In the genomic region with DNA sequence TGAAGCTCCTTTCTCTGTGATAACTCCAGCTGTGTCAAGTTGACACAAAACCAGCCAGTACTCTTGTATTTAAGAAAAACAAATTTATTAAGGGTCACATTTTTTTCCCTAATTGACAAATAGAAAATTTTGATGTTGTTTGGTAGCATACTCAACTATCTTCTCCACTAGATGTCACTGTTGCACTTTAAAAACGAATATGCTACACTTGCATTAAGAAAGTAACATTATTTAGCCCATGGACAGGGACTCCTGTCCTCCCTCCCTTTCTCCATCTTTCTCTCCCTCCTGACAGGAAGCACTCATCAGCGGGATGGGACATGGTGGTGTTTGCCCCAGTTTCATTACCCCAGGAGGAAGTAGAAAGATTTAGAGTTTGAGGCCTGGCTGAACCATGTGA, we compare ENCODE assay signal across 8 mouse cellular contexts. TPM values are rescaled to one million over a fixed set of nuclear protein-coding genes. Genes with fewer than 3 reads are reported as not detected.
DNase-seq lines count a peak whose midpoint lies in the region; ATAC-seq and TF ChIP-seq lines count a peak whose summit lies in the region.
"Not testable (repeated sequence)": the region's sequence is repeated elsewhere in the genome, so short reads cannot be mapped to it uniquely, and the experiment has no call there.

No protein-coding gene starts in this region.

- not testable (repeated sequence) for H3K79me2 ChIP-seq in CH12.LX (replicated peaks; ENCODE audit: control insufficient read depth, extremely low read depth, insufficient read depth, poor library complexity, severe bottlenecking)

- not testable (repeated sequence) for H3K27me3 ChIP-seq in CH12.LX (replicated peaks); limb, embryonic 14.5 days (ENCODE audit: control insufficient read depth, insufficient read depth, low read length); midbrain, embryonic 11.5 days (ENCODE audit: control insufficient read depth, insufficient read depth, low read length)

- H3K27ac ChIP-seq in CH12.LX (ENCODE audit: insufficient read depth, low read depth); gastrocnemius, adult 2 months; limb, embryonic 14.5 days (replicated peaks; ENCODE audit: low read depth, low read length); midbrain, embryonic 11.5 days (ENCODE audit: low read depth, low read length): not testable (repeated sequence)

- TF ChIP-seq EP300 in CH12.LX (IDR thresholded peaks at IDR 0.05; ENCODE audit: low read length): not testable (repeated sequence)

- H3K9ac ChIP-seq in CH12.LX (ENCODE audit: insufficient read depth, low read depth); limb, embryonic 14.5 days (ENCODE audit: low read depth, low read length, severe bottlenecking); midbrain, embryonic 11.5 days (ENCODE audit: low read length): not testable (repeated sequence)

- not testable (repeated sequence) for H3K4me2 ChIP-seq in CH12.LX (ENCODE audit: insufficient read depth, low read depth, poor library complexity, severe bottlenecking); limb, embryonic 14.5 days (replicated peaks; ENCODE audit: low read depth, low read length, severe bottlenecking); midbrain, embryonic 11.5 days

- dilution Hi-C loops in CH12.LX (cut with MboI; ENCODE audit: extremely low pct_ligation_motif_present, extremely low pct_unique_long_range_greater_than_20kb, low sequenced_read_pairs): not testable (repeated sequence)

- in situ Hi-C loops in CH12.LX (cut with MboI; ENCODE audit: low pct_ligation_motif_present, low pct_unique_long_range_greater_than_20kb, low sequenced_read_pairs): loop anchor here (25.0 kb wide), 2 partner anchors 176 to 401 kb away; a partner anchor contains a TSS

- H3K9me3 ChIP-seq in CH12.LX (replicated peaks; ENCODE audit: low read length); limb, embryonic 14.5 days (ENCODE audit: control insufficient read depth, low read length); midbrain, embryonic 11.5 days (ENCODE audit: control insufficient read depth, low read length): not testable (repeated sequence)

- not testable (repeated sequence) for H3K4me1 ChIP-seq in CH12.LX (ENCODE audit: control insufficient read depth in 1 of 2, insufficient read depth in 2 of 2); limb, embryonic 14.5 days (ENCODE audit: control insufficient read depth, insufficient read depth, low read length); midbrain, embryonic 11.5 days (ENCODE audit: control insufficient read depth, insufficient read depth, low read length)

- intact Hi-C loops in gastrocnemius, adult 2 months (cut with DNase I): loop anchor here (2.0 kb wide), 1 partner anchor 164 kb away; no protein-coding TSS in a partner anchor

- peak in 1 of 2 experiments; percentile 68; a peak in 3 of 4 replicates for TF ChIP-seq CTCF in CH12.LX (conservative IDR thresholded peaks at IDR 0.05 in 1 of 2, IDR thresholded peaks at IDR 0.05 in 1 of 2; ENCODE audit: low read depth in 2 of 2, low read length in 2 of 2)
- peak; percentile 69 for TF ChIP-seq CTCF in gastrocnemius, adult 2 months (IDR thresholded peaks at IDR 0.05)

- ATAC-seq in inflammation-experienced regulatory T-cells, adult 6 months: peak; percentile 61
- not testable (repeated sequence) for ATAC-seq in limb, embryonic 14.5 days (ENCODE audit: low FRiP score, low read depth); midbrain, embryonic 11.5 days (ENCODE audit: low FRiP score)

- not testable (repeated sequence) for H3K4me3 ChIP-seq in CH12.LX (replicated peaks in 1 of 3; ENCODE audit: low read depth in 2 of 3, low read length in 2 of 3, poor library complexity in 1 of 3); gastrocnemius, adult 2 months; limb, embryonic 14.5 days (replicated peaks; ENCODE audit: low read length); midbrain, embryonic 11.5 days (ENCODE audit: low read depth, low read length)

- peak; percentile 59 for DNase-seq in CH12.LX (ENCODE audit: extremely low read depth)
- DNase-seq in brain, adult 2 months (ENCODE audit: low read depth, low spot score): peak; percentile 69
- DNase-seq in embryo, embryonic 11 days: peak; percentile 81
- DNase-seq in gastrocnemius, adult 2 months: not testable (repeated sequence)
- peak; percentile 86 for DNase-seq in limb, embryonic 14.5 days (ENCODE audit: low spot score)
- peak; percentile 87 for DNase-seq in midbrain, embryonic 11.5 days (ENCODE audit: low spot score, missing footprints)
- DNase-seq in telencephalon, adult 2 months (ENCODE audit: low read depth, low spot score): peak; percentile 39

- WGBS in limb, embryonic 14.5 days: 0% methylated on average over 2 of the region's 2 CpGs
- WGBS in midbrain, embryonic 11.5 days: 14% methylated on average over 2 of the region's 2 CpGs

- not testable (repeated sequence) for H3K36me3 ChIP-seq in CH12.LX (replicated peaks in 1 of 2; ENCODE audit: control insufficient read depth in 1 of 2, insufficient read depth in 1 of 2, low read length in 1 of 2); limb, embryonic 14.5 days (ENCODE audit: control insufficient read depth, insufficient read depth, low read length); midbrain, embryonic 11.5 days (ENCODE audit: control insufficient read depth, insufficient read depth, low read length)

- TF ChIP-seq POLR2A in CH12.LX (IDR thresholded peaks at IDR 0.05; ENCODE audit: low read depth, low read length); limb, embryonic 14.5 days (IDR thresholded peaks at IDR 0.05; ENCODE audit: borderline replicate concordance, extremely low read depth, insufficient read depth, insufficient read length): not testable (repeated sequence)

- TF ChIP-seq RAD21 in CH12.LX (IDR thresholded peaks at IDR 0.05; ENCODE audit: low read depth, low read length): peak; percentile 72

TF ChIP-seq in CH12.LX, 34 proteins besides CTCF, POLR2A, EP300 and RAD21:
- TF ChIP-seq SMC3 (IDR thresholded peaks at IDR 0.05; ENCODE audit: low read depth, low read length): peak; percentile 50

RNA-seq across cellular contexts. Expression of a gene that starts 31.3 kb away (rescaled TPM):
- 3.7 and 3.9 TPM in 2 replicates for total RNA-seq in CH12.LX (2012; rRNA removed)
- 4.8 and 4.9 TPM in 2 replicates for total RNA-seq in CH12.LX (2014; rRNA removed)
- polyA plus RNA-seq in CH12.LX (2012; ENCODE audit: insufficient read length, low read depth): 6.1 and 7.5 TPM in 2 replicates
- 10 to 100 TPM; 15.0 to 15.5 TPM for total RNA-seq in gastrocnemius, adult 2 months (2021)
- 10 to 100 TPM; 14.7 to 16.0 (median 15.6) TPM for polyA plus RNA-seq in inflammation-experienced regulatory T-cells, adult 6 months (2017; shearing (Covaris generic))
- 46.4 and 48.0 TPM in 2 replicates for polyA plus RNA-seq in limb, embryonic 14.5 days (2012; rRNA removed)
- polyA plus RNA-seq in limb, embryonic 14.5 days (2014; fragmentation: Nextera tagmentation; extraction: Ambion mirVana): 41.5 and 51.1 TPM in 2 replicates
- 79.1 and 80.1 TPM in 2 replicates for polyA plus RNA-seq in midbrain, embryonic 11.5 days (2014; fragmentation: Nextera tagmentation; extraction: Ambion mirVana)

RNA-seq across cellular contexts. Expression of a gene that starts 51.2 kb away (rescaled TPM):
- total RNA-seq in CH12.LX (2012; rRNA removed): 17.3 and 20.5 TPM in 2 replicates
- total RNA-seq in CH12.LX (2014; rRNA removed): 43.9 and 45.0 TPM in 2 replicates
- polyA plus RNA-seq in CH12.LX (2012; ENCODE audit: insufficient read length, low read depth): 17.5 and 23.6 TPM in 2 replicates
- 10 to 100 TPM; 15.9 to 16.5 TPM for total RNA-seq in gastrocnemius, adult 2 months (2021)
- polyA plus RNA-seq in inflammation-experienced regulatory T-cells, adult 6 months (2017; shearing (Covaris generic)): 10 to 100 TPM; 10.7 to 18.4 (median 12.1) TPM
- polyA plus RNA-seq in limb, embryonic 14.5 days (2012; rRNA removed): 18.4 and 22.4 TPM in 2 replicates
- polyA plus RNA-seq in limb, embryonic 14.5 days (2014; fragmentation: Nextera tagmentation; extraction: Ambion mirVana): 29.4 and 36.8 TPM in 2 replicates
- polyA plus RNA-seq in midbrain, embryonic 11.5 days (2014; fragmentation: Nextera tagmentation; extraction: Ambion mirVana): 10.0 and 10.2 TPM in 2 replicates
